Mouse (Mus musculus): ENCODE results near the gene Cdon.

Gene Cdon

GRCm38 (mm10) chr9:35535110-35535509 lies 114.2 kb downstream of the Cdon start:
- peak; percentile 72; the same call in 1 of the 2 replicates for ATAC-seq (ENCODE audit: insufficient number of reproducible peaks, low FRiP score, low TSS enrichment)

GRCm38 (mm10) chr9:35535876-35536275 lies 114.9 kb downstream of the Cdon start:
- ATAC-seq (ENCODE audit: insufficient number of reproducible peaks, low FRiP score, low TSS enrichment), result no peak

- ATAC-seq (ENCODE audit: insufficient number of reproducible peaks, low FRiP score, low TSS enrichment), result no peak
Observed at GRCm38 (mm10) chr9:35539001-35539750, 118.2 kb downstream of the Cdon start.

GRCm38 (mm10) chr9:35541024-35541423 lies 120.1 kb downstream of the Cdon start:
- no peak for ATAC-seq (ENCODE audit: insufficient number of reproducible peaks, low FRiP score, low TSS enrichment)

- peak; percentile 74 for ATAC-seq (ENCODE audit: insufficient number of reproducible peaks, low FRiP score, low TSS enrichment)
Observed at GRCm38 (mm10) chr9:35541488-35541887, 120.6 kb downstream of the Cdon start.

- ATAC-seq (ENCODE audit: insufficient number of reproducible peaks, low FRiP score, low TSS enrichment), result no peak
Observed at GRCm38 (mm10) chr9:35541941-35542340, 121.0 kb downstream of the Cdon start.

- ATAC-seq (ENCODE audit: insufficient number of reproducible peaks, low FRiP score, low TSS enrichment), result no peak
Observed at GRCm38 (mm10) chr9:35543099-35543860, 122.4 kb downstream of the Cdon start.

- no peak for ATAC-seq (ENCODE audit: insufficient number of reproducible peaks, low FRiP score, low TSS enrichment)
Observed at GRCm38 (mm10) chr9:35544666-35545065, 123.7 kb downstream of the Cdon start.

- no peak for ATAC-seq (ENCODE audit: insufficient number of reproducible peaks, low FRiP score, low TSS enrichment)
Observed at GRCm38 (mm10) chr9:35545704-35546103, 124.8 kb downstream of the Cdon start.

- ATAC-seq (ENCODE audit: insufficient number of reproducible peaks, low FRiP score, low TSS enrichment), result no peak
Observed at GRCm38 (mm10) chr9:35546745-35547144, 125.8 kb downstream of the Cdon start.

GRCm38 (mm10) chr9:35548455-35548854 lies 127.5 kb downstream of the Cdon start:
- no peak for ATAC-seq (ENCODE audit: insufficient number of reproducible peaks, low FRiP score, low TSS enrichment)

GRCm38 (mm10) chr9:35556494-35557102 lies 135.7 kb downstream of the Cdon start:
- ATAC-seq (ENCODE audit: insufficient number of reproducible peaks, low FRiP score, low TSS enrichment), result no peak

All from cerebellum, adult (tissue).